Mouse (Mus musculus) forebrain, postnatal 0 days (tissue): ENCODE measurements around the gene Sema3a. TPM values are rescaled to one million over a fixed set of nuclear protein-coding genes. Genes with fewer than 3 reads are reported as not detected.
A peak's percentile ranks its signal among the peaks of the same experiment; 100 is the strongest.

Experiments used
- ATAC-seq: fragments of 200-750 bp; cut with Nextera tagmentation; 2 replicates; pipeline ENCODE4 v1.8.0; 2017; ENCODE audit warnings: mild to moderate bottlenecking, moderate library complexity
- DNase-seq: peaks from one replicate; pipeline ENCODE4 v3.0.0-alpha.2; 2015
- H3K27ac ChIP-seq: fragments of 300-500 bp; sonication (generic); 2 replicates; pipeline ENCODE4 v1.5.1; 2014; ENCODE audit warnings: low read depth, mild to moderate bottlenecking, antibody characterized with exemption, low read length, moderate library complexity, mixed read lengths
- H3K27me3 ChIP-seq: fragments of 300-500 bp; sonication (generic); 2 replicates; pipeline ENCODE4 v1.6.1; 2014; ENCODE audit warnings: mild to moderate bottlenecking, low read length, mixed read lengths; ENCODE audit not compliant: insufficient read depth
- H3K36me3 ChIP-seq: fragments of 300-500 bp; sonication (generic); 2 replicates; pipeline ENCODE4 v1.6.1; 2014; ENCODE audit warnings: mild to moderate bottlenecking, moderate library complexity; ENCODE audit not compliant: insufficient read depth
- H3K4me1 ChIP-seq: fragments of 300-500 bp; sonication (generic); 2 replicates; pipeline ENCODE4 v1.6.1; 2014; ENCODE audit warnings: antibody characterized with exemption; ENCODE audit not compliant: insufficient read depth
- H3K4me2 ChIP-seq: fragments of 300-500 bp; sonication (generic); 2 replicates; pipeline ENCODE4 v1.6.1; 2014; ENCODE audit warnings: low read depth, mild to moderate bottlenecking, moderate library complexity
- H3K4me3 ChIP-seq: fragments of 300-500 bp; sonication (generic); 2 replicates; pipeline ENCODE4 v1.5.1; 2014; ENCODE audit warnings: low read depth, low read length, mixed read lengths
- H3K9ac ChIP-seq: fragments of 300-500 bp; sonication (generic); 2 replicates; pipeline ENCODE4 v1.6.1; 2014; ENCODE audit warnings: mild to moderate bottlenecking
- H3K9me3 ChIP-seq: fragments of 300-500 bp; sonication (generic); 2 replicates; pipeline ENCODE4 v1.6.1; 2016; ENCODE audit warnings: low read length
- CTCF ChIP-seq: sonication (generic); IDR thresholded peaks from 2 replicates; pipeline ENCODE4 v1.5.1; 2016; ENCODE audit warnings: antibody characterized with exemption, control low read depth, low read depth
- WGBS: fragments of 180-500 bp; shearing (Covaris S2); extraction: QIAGEN DNeasy Blood & Tissue Kit; methylation state at CpG from one replicate; pipeline ENCODE4 v1.1.7; 2014; 5-methylcytosine and 5-hydroxymethylcytosine counted together
- polyA plus RNA-seq: library from polyadenylated mRNA; unstranded; fragments of >200 nt; fragmentation: Nextera tagmentation; extraction: Ambion mirVana; gene quantifications from 2 replicates; pipeline ENCODE4 v1.2.1, GENCODE M21; 2015
- total RNA-seq: library from RNA; depleted of rRNA; stranded (reverse); fragments of >200 nt; gene quantifications from 2 replicates; pipeline ENCODE4 v1.2.3, GENCODE M21; 2014

Gene Sema3a
- total and polyA plus RNA-seq, 2 experiments from 2014 or later: 12.5 to 32.8 TPM

- WGBS: 47% methylated on average over 2 of the region's 2 CpGs
- H3K4me3 ChIP-seq: no peak overlapping the region
- no peak overlapping the region for H3K27ac ChIP-seq
- H3K4me2 ChIP-seq: no peak overlapping the region
- no peaks in the 10 kb centered on the region for H3K27me3 ChIP-seq
- no peaks in the 10 kb centered on the region for H3K36me3 ChIP-seq
- no peaks in the 10 kb centered on the region for H3K9me3 ChIP-seq
- no peak overlapping the region for H3K9ac ChIP-seq
- ATAC-seq (no peak), DNase-seq (no peak)
- TF ChIP-seq CTCF: no peak
- no peaks in the 10 kb centered on the region for H3K4me1 ChIP-seq
Observed at GRCm38 (mm10) chr5:13499835-13500234, 374.6 kb downstream of the Sema3a start.

- H3K27ac ChIP-seq: no peak overlapping the region
- no peaks in the 10 kb centered on the region for H3K36me3 ChIP-seq
- TF ChIP-seq CTCF: no peak
- DNase-seq: no peak
- H3K9ac ChIP-seq: no peak overlapping the region
- H3K9me3 ChIP-seq: no peaks in the 10 kb centered on the region
- no peak overlapping the region for H3K4me2 ChIP-seq
- no peaks in the 10 kb centered on the region for H3K4me1 ChIP-seq
- 72% methylated on average over 4 of the region's 4 CpGs for WGBS
- H3K27me3 ChIP-seq: no peaks in the 10 kb centered on the region
- no peak overlapping the region for H3K4me3 ChIP-seq
- ATAC-seq: no peak
Observed at GRCm38 (mm10) chr5:13505839-13506499, 380.8 kb downstream of the Sema3a start.

DNA sequence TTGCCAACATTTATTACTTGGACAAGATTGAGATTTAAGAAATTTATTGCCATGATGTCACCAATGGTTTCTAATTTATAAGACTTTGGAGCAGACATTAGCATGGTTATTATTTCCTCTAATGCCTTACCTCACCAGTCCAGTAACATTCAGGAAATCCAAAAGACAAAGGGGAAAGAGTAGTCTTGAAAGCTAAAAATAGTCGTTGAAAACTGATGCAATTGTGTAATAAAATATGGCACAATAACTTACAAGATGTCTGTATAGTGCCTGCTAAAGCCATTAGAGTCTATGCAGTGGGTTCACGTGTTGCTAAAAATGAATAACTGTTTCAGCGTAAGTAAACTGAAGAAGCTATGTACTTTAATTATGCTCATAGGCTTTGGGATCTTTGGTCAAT lies 383.9 kb downstream of the Sema3a start:
- H3K36me3 ChIP-seq: no peaks in the 10 kb centered on the region
- H3K4me2 ChIP-seq: no peak overlapping the region
- ATAC-seq: no peak
- H3K27ac ChIP-seq: no peak overlapping the region
- H3K4me1 ChIP-seq: no peaks in the 10 kb centered on the region
- H3K9ac ChIP-seq: no peak overlapping the region
- no peaks in the 10 kb centered on the region for H3K27me3 ChIP-seq
- WGBS: 83% methylated on average over 3 of the region's 3 CpGs
- no peaks in the 10 kb centered on the region for H3K9me3 ChIP-seq
- H3K4me3 ChIP-seq: no peak overlapping the region
- no peak for DNase-seq
- no peak for TF ChIP-seq CTCF

GRCm38 (mm10) chr5:13517018-13517417 lies 391.8 kb downstream of the Sema3a start:
- no peaks in the 10 kb centered on the region for H3K9me3 ChIP-seq
- H3K4me1 ChIP-seq: no peaks in the 10 kb centered on the region
- no peak for ATAC-seq
- no peaks in the 10 kb centered on the region for H3K36me3 ChIP-seq
- no peak overlapping the region for H3K4me2 ChIP-seq
- WGBS: 93% methylated on average over 4 of the region's 4 CpGs
- DNase-seq: no peak
- no peak overlapping the region for H3K27ac ChIP-seq
- no peak overlapping the region for H3K9ac ChIP-seq
- no peak for TF ChIP-seq CTCF
- no peaks in the 10 kb centered on the region for H3K27me3 ChIP-seq
- no peak overlapping the region for H3K4me3 ChIP-seq

DNA sequence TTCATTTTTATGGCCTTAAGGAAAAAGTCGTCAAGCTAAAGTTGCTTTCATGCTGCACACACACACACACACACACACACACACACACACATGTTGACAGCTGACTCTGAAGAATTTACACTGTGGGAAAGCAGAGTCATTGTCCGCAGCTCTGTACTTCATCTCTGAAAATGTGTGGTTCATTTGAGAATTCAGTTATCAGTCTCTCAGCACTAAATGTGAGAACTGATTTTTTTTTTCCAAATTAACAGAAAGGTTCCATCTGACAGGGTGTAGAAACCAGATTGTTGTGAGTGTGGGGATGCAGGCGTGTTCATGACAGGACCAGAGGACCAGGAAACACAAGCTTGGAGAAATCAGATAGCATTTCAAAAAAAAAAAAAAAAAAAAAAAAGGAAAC lies 400.4 kb downstream of the Sema3a start:
- H3K36me3 ChIP-seq: no peaks in the 10 kb centered on the region
- H3K9ac ChIP-seq: no peak overlapping the region
- TF ChIP-seq CTCF: no peak
- DNase-seq (peak; percentile 37), ATAC-seq (peak; percentile 69)
- WGBS: 38% methylated on average over 3 of the region's 3 CpGs
- H3K4me3 ChIP-seq: no peak overlapping the region
- no peaks in the 10 kb centered on the region for H3K9me3 ChIP-seq
- no peak overlapping the region for H3K4me2 ChIP-seq
- no peaks in the 10 kb centered on the region for H3K27me3 ChIP-seq
- H3K4me1 ChIP-seq: peaks cover 6% of the 10 kb centered on the region; the same call in 1 of the 2 replicates
- no peak overlapping the region for H3K27ac ChIP-seq

DNA sequence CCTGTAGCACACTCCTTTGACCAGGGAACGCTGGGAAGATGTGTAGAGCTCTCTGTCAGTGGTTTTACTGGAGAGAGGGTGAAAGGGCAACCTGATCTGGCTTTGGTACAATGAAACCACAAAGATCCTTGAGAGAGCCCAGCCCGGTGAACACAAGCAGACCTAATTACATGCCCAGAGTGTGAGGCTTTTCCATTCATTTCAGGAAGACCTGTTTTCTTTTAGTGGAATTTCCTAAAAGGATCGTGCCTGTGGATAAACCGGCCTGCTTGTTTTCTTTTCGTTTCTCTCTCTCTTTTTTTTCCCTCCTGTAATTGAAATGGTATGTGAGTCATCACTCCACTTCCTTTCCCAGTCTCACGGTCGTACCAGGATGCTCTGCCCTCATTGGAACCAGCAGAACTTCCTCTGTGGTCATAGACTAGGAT lies 401.8 kb downstream of the Sema3a start:
- Histone ChIP-seq H3K4me2 (no peak overlapping the region), H3K4me1 (peaks cover 6% of the 10 kb centered on the region; the same call in 1 of the 2 replicates), H3K9ac (no peak overlapping the region), H3K36me3 (no peaks in the 10 kb centered on the region), H3K9me3 (no peaks in the 10 kb centered on the region), H3K4me3 (no peak overlapping the region), H3K27me3 (no peaks in the 10 kb centered on the region), H3K27ac (no peak overlapping the region)
- 11% methylated on average over 7 of the region's 7 CpGs for WGBS
- DNase-seq (no peak), ATAC-seq (no peak)
- no peak for TF ChIP-seq CTCF

GRCm38 (mm10) chr5:13529226-13529625 lies 404.0 kb downstream of the Sema3a start:
- Histone ChIP-seq H3K4me2 (no peak overlapping the region), H3K36me3 (no peaks in the 10 kb centered on the region), H3K4me3 (no peak overlapping the region), H3K27ac (no peak overlapping the region), H3K9me3 (no peaks in the 10 kb centered on the region), H3K4me1 (peaks cover 6% of the 10 kb centered on the region; the same call in 1 of the 2 replicates), H3K9ac (no peak overlapping the region), H3K27me3 (no peaks in the 10 kb centered on the region)
- WGBS: 12% methylated on average over 4 of the region's 4 CpGs
- no peak for TF ChIP-seq CTCF
- peak; percentile 39 for DNase-seq
- peak; percentile 81 for ATAC-seq
